Mouse (Mus musculus) liver, adult 2 months (tissue): Measurements from ENCODE around the gene Galm. TPM values are rescaled to one million over a fixed set of nuclear protein-coding genes. Genes with fewer than 3 reads are reported as not detected.

ENCODE experiments used
- DNase-seq: peaks from one replicate; pipeline ENCODE4 v3.0.0-alpha.2; 2011; ENCODE audit warnings: low read depth, low spot score; ENCODE audit errors: extremely low read depth
- H3K27ac ChIP-seq: fragments of 200-500 bp; replicated peaks from 2 replicates; pipeline ENCODE4 v1.5.1; 2012; ENCODE audit warnings: low read depth, mild to moderate bottlenecking, control low read depth, inconsistent platforms, low read length; ENCODE audit not compliant: insufficient read depth
- H3K27me3 ChIP-seq: fragments of 200-500 bp; 2 replicates; pipeline ENCODE4 v1.6.1; 2012; ENCODE audit warnings: mild to moderate bottlenecking, moderate library complexity, low read length, inconsistent platforms; ENCODE audit not compliant: control insufficient read depth, insufficient read depth
- H3K36me3 ChIP-seq: fragments of 200-500 bp; 2 replicates; pipeline ENCODE4 v1.6.1; 2012; ENCODE audit warnings: low read length, inconsistent platforms; ENCODE audit not compliant: control insufficient read depth, insufficient read depth
- H3K4me1 ChIP-seq: fragments of 200-500 bp; 2 replicates; pipeline ENCODE4 v1.6.1; 2011; ENCODE audit warnings: low read length; ENCODE audit not compliant: control insufficient read depth, insufficient read depth
- H3K4me3 ChIP-seq: fragments of 200-500 bp; 2 replicates; pipeline ENCODE4 v1.5.1; 2011; ENCODE audit warnings: low read depth, mild to moderate bottlenecking, control low read depth, low read length, moderate library complexity; ENCODE audit not compliant: insufficient read depth
- H3K79me2 ChIP-seq: fragments of 200-500 bp; 2 replicates; pipeline ENCODE4 v1.6.1; 2012; ENCODE audit warnings: inconsistent platforms, mild to moderate bottlenecking, low read length, moderate library complexity; ENCODE audit not compliant: control insufficient read depth, insufficient read depth
- H3K9ac ChIP-seq: fragments of 200-500 bp; 2 replicates; pipeline ENCODE4 v1.6.1; 2012; ENCODE audit warnings: low read depth, mild to moderate bottlenecking, control low read depth, inconsistent platforms, low read length
- CTCF ChIP-seq: fragments of 200-500 bp; IDR thresholded peaks from 2 replicates; pipeline ENCODE4 v1.5.1; 2011; ENCODE audit warnings: low read depth, low read length, control low read depth
- POLR2A ChIP-seq: fragments of 200-500 bp; IDR thresholded peaks from 2 replicates; pipeline ENCODE4 v1.6.1; 2011; ENCODE audit warnings: low read length, control low read depth; ENCODE audit not compliant: insufficient read depth; ENCODE audit errors: extremely low read depth
- WGBS: fragments of 180-500 bp; shearing (Covaris S2); methylation state at CpG from one replicate; pipeline ENCODE4 v1.1.7; 2018; 5-methylcytosine and 5-hydroxymethylcytosine counted together
- polyA plus RNA-seq: library from polyadenylated mRNA; depleted of rRNA; stranded (reverse); fragments of >200 nt; gene quantifications from 2 replicates; pipeline ENCODE4 v1.2.3, GENCODE M21; 2012
- total RNA-seq: library from RNA; depleted of rRNA; stranded (reverse); fragments of >200 nt; gene quantifications from 2 replicates; pipeline ENCODE4 v1.2.3, GENCODE M21; 2014

Galm gene
- total and polyA plus RNA-seq, 2 experiments, result 68.6 to 81.2 TPM

- Histone ChIP-seq H3K36me3 (no peaks in the 10 kb centered on the region), H3K79me2 (no peaks in the 10 kb centered on the region), H3K27me3 (no peaks in the 10 kb centered on the region), H3K9ac (no peak overlapping the region), H3K4me3 (no peak overlapping the region), H3K27ac (no peak overlapping the region), H3K4me1 (peaks cover 9% of the 10 kb centered on the region; the same call in 1 of the 2 replicates)
- TF ChIP-seq CTCF (no peak), POLR2A (no peak)
- DNase-seq, result peak; percentile 86
- WGBS, result 28% methylated on average over 4 of the region's 4 CpGs
Observed at GRCm38 (mm10) chr17:80090551-80090950, 36.7 kb upstream of the Galm start.

GRCm38 (mm10) chr17:80091879-80092549 lies 35.3 kb upstream of the Galm start:
- Histone ChIP-seq H3K36me3 (no peaks in the 10 kb centered on the region), H3K79me2 (no peaks in the 10 kb centered on the region), H3K27ac (no peak overlapping the region), H3K27me3 (no peaks in the 10 kb centered on the region), H3K4me1 (peaks cover 9% of the 10 kb centered on the region; the same call in 1 of the 2 replicates), H3K9ac (no peak overlapping the region), H3K4me3 (no peak overlapping the region)
- DNase-seq, result peak; percentile 54
- TF ChIP-seq POLR2A (no peak), CTCF (no peak)
- 9% methylated on average over 6 of the region's 6 CpGs for WGBS

- no peaks in the 10 kb centered on the region for H3K36me3 ChIP-seq
- peak overlapping the region; percentile 75 for H3K27ac ChIP-seq
- no peaks in the 10 kb centered on the region for H3K79me2 ChIP-seq
- TF ChIP-seq CTCF (no peak), POLR2A (no peak)
- peak overlapping the region; percentile 15 for H3K4me3 ChIP-seq
- H3K9ac ChIP-seq, result peak overlapping the region; percentile 71
- DNase-seq, result no peak
- H3K4me1 ChIP-seq, result peaks cover 7% of the 10 kb centered on the region; the same call in 1 of the 2 replicates
- H3K27me3 ChIP-seq, result no peaks in the 10 kb centered on the region
- 65% methylated on average over 9 of the region's 9 CpGs for WGBS
Observed at GRCm38 (mm10) chr17:80095254-80095899, 31.9 kb upstream of the Galm start.

GRCm38 (mm10) chr17:80096043-80096719 lies 31.1 kb upstream of the Galm start:
- TF ChIP-seq POLR2A (peak; percentile 46; the same call in 1 of the 2 replicates), CTCF (no peak)
- Histone ChIP-seq H3K27ac (peak overlapping the region; percentile 81), H3K79me2 (no peaks in the 10 kb centered on the region), H3K27me3 (no peaks in the 10 kb centered on the region), H3K9ac (peak overlapping the region; percentile 71), H3K36me3 (no peaks in the 10 kb centered on the region), H3K4me1 (peaks cover 3% of the 10 kb centered on the region; the same call in 1 of the 2 replicates), H3K4me3 (peak overlapping the region; percentile 58)
- DNase-seq, result peak; percentile 96
- WGBS, result 9% methylated on average over 20 of the region's 20 CpGs

- TF ChIP-seq CTCF, result no peak
- TF ChIP-seq POLR2A, result no peak
- DNase-seq, result peak; percentile 82
- WGBS, result 23% methylated on average over 8 of the region's 8 CpGs
- H3K4me3 ChIP-seq, result peak overlapping the region; percentile 58
- H3K4me1 ChIP-seq, result peaks cover 3% of the 10 kb centered on the region; the same call in 1 of the 2 replicates
- H3K36me3 ChIP-seq, result no peaks in the 10 kb centered on the region
- H3K9ac ChIP-seq, result no peak overlapping the region
- H3K27ac ChIP-seq, result peak overlapping the region; percentile 81
- H3K27me3 ChIP-seq, result no peaks in the 10 kb centered on the region
- no peaks in the 10 kb centered on the region for H3K79me2 ChIP-seq
Observed at GRCm38 (mm10) chr17:80096720-80097114, 30.6 kb upstream of the Galm start.
